Mouse (Mus musculus) splenic B cell, adult 2 months (primary cell): ENCODE data around the gene Ankrd36.

Experiments used
- DNase-seq: peaks from one replicate; pipeline ENCODE4 v3.0.0-alpha.2; 2011; ENCODE audit warnings: low read depth, low spot score
- H3K27me3 ChIP-seq: 2 replicates; pipeline ENCODE4 v1.6.1; 2012; ENCODE audit warnings: mild to moderate bottlenecking, low read length, moderate library complexity, mixed read lengths; ENCODE audit not compliant: control insufficient read depth, poor library complexity, insufficient read depth, severe bottlenecking
- H3K36me3 ChIP-seq: 2 replicates; pipeline ENCODE4 v1.6.1; 2012; ENCODE audit warnings: mild to moderate bottlenecking, low read length, moderate library complexity, mixed read lengths; ENCODE audit not compliant: control insufficient read depth, poor library complexity, insufficient read depth, severe bottlenecking

Ankrd36 gene

DNA sequence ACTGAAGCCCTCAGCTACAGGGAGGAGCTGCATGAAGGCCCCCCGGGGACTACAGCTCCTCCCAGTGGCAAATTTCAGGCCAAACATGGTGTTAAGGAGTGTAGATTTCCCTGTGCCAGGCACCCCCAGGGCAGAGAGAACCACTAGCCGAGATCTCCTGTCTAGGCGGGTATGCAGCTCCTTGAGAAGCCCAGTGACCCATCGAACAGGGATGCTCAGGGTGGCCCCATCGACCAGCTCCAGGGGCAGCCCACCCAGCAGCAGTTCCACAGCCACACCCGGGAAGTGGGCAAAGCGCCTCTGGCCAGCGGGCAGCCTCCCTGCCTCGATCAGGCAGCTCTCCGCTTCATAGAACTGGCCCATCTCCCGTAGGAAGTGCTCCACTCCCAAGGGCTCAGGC lies 146.8 kb downstream of the Ankrd36 start:
- DNase-seq = no peak
- no peaks in the 10 kb centered on the region for H3K27me3 ChIP-seq
- no peaks in the 10 kb centered on the region; the same call in 1 of the 2 replicates for H3K36me3 ChIP-seq

DNA sequence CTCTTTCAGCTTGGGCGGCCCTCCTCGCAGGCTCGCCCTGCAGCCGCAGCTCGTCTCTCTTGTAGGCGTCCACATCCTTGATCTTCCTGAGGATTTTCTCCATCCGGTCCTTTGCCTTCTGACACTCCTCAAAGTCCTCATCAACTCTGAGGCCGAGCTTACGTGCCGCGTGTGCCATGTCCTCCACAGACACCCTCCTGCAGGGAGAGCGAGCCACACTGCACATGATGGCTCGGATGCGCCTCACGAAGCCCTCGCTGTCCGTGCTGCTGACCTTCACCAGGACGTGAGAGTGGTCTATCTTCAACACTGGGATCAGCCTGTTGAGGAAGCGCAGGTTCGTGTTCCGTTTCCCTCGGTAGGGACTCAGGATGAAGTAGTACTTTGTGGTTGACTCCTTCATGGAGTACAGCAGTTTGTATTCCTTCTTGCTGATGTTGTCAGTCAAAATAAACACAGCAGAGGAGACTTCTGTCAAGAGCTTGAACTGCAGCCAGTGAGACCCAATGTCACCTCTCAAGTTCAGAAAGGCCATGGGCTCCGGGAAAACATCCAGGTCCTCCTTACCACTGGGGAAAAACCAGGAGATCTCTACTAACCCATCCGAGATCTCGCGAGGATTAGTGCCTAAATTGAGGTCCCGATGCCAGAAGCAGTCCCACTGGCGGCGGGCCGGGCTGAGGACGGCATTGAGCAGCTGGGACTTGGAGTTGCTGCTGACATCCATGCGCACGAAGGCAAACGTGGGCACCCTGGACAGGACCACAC lies 147.6 kb downstream of the Ankrd36 start:
- no peak for DNase-seq
- no peaks in the 10 kb centered on the region for H3K27me3 ChIP-seq
- no peaks in the 10 kb centered on the region; the same call in 1 of the 2 replicates for H3K36me3 ChIP-seq

DNA sequence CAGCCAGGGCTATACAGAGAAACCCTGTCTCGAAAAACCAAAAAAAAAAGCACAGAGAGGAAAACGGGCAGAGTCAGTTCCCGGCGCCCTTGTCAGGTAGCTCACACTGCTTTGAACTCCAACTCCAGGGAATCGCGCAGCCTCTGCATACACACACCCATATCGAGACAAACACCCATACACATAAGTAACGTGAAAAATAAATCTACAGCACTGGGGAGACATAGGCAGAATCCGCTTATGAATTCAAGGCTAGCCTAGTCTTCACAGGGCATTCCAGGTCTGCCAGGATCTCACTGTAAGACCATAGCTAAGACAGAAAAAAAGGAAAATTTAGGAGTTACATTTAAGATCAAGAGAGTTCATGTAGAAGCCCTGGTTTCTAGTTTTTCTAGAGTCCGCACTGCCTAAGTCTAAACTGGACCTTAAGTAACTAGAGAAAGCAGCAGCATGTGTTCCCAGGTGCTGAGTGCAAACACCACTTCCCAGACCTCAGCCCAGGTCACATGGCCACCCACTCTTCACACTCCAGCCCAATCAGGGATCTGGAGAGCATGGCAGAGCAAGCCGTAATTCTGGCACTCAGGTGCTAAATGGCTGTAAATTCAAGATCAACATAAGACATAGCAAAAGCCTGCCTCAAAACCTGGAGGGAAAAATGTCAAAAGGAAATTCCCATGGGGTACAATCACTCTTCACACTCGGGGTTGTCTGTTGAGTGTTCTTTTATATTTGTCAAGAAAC lies 149.3 kb downstream of the Ankrd36 start:
- Histone ChIP-seq H3K27me3 (no peaks in the 10 kb centered on the region), H3K36me3 (no peaks in the 10 kb centered on the region; the same call in 1 of the 2 replicates)
- no peak for DNase-seq

DNA sequence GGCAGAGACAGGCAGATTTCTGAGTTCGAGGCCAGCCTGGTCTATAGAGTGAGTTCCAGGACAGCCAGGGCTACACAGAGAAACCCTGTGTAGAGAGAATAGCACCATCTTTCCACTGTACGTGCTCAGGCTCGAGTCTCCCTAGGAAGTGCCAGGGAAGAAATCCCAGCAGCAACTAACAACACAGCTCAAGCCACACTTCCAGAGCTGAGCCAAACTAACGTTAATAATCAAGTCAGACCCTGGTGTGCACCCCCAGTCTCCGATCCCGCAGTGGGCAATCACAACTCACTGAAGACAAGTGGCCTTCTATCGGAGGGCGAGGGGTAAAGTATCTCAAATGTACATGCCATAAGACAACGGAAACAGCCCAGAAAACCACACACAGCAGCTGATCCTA lies 160.1 kb downstream of the Ankrd36 start:
- H3K27me3 ChIP-seq = no peaks in the 10 kb centered on the region
- DNase-seq = no peak
- H3K36me3 ChIP-seq = no peaks in the 10 kb centered on the region

DNA sequence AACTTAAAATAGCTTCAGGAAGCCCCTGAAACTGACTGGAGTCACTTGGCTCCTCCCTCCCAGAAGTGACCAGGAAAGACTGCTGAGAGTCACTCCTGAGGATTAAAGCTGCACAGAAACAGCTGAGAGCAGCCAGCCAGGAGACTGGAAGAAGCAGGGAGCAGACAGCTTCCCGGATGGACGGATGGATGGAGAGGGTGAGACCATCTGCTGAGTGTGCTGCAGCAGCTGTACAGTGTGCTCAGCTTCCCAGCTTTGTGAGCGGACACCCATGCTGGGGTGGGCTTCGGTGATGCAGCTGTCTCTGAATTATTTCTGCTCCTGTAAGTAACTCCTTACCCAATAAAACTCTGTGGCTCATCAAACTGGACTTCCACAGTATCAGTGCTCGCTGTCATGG lies 162.9 kb downstream of the Ankrd36 start:
- Histone ChIP-seq H3K27me3 (no peaks in the 10 kb centered on the region), H3K36me3 (no peaks in the 10 kb centered on the region)
- DNase-seq = no peak

DNA sequence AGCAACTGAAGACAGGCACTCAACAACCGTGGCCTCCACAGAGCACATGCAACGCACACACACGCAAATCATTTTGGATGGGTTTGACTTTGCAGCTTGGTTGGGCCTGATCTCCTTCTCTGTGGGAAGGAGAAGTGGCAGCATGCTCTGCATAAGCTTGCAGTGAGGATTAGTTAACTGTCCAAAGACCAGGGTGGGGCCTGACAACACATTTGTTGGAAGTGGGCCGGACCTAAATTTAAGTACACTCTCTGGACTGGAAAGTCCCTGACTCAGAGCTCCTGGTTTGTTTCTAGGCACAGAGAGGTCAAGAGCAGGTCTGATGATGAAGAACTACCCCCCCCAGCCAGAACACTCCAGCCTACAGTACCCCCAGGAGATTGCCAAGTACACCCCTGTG lies 164.8 kb downstream of the Ankrd36 start:
- Histone ChIP-seq H3K27me3 (no peaks in the 10 kb centered on the region), H3K36me3 (0 out of 2 replicates have a peak, but pooled peaks cover 1% of the 10 kb centered on the region)
- no peak for DNase-seq

DNA sequence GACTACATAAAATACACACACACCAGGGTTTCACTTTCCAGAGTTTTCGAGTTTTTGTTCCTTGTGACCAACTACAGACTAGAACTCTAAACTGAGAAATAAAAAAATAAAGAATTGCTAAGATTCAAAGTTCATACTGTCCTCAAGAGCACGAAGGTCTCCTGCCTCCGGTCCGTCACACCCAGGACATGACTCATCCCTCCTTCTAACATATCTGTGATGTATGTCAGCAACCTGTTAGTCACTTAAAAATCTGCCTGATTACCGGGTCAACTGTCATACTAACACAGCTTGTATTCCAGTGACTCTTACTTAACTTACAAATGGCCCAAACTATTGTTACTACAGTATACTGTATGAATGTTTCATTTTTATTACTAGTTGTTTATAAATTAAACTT lies 167.7 kb downstream of the Ankrd36 start:
- Histone ChIP-seq H3K27me3 (no peaks in the 10 kb centered on the region), H3K36me3 (0 out of 2 replicates have a peak, but pooled peaks cover 1% of the 10 kb centered on the region)
- DNase-seq = no peak
